Mouse (Mus musculus): ENCODE results near the gene Uap1. TPM values are rescaled to one million over a fixed set of nuclear protein-coding genes. Genes with fewer than 3 reads are reported as not detected.

The Uap1 gene
- polyA plus RNA-seq, 1 experiment from 2014 or later = 52.5 TPM

DNA sequence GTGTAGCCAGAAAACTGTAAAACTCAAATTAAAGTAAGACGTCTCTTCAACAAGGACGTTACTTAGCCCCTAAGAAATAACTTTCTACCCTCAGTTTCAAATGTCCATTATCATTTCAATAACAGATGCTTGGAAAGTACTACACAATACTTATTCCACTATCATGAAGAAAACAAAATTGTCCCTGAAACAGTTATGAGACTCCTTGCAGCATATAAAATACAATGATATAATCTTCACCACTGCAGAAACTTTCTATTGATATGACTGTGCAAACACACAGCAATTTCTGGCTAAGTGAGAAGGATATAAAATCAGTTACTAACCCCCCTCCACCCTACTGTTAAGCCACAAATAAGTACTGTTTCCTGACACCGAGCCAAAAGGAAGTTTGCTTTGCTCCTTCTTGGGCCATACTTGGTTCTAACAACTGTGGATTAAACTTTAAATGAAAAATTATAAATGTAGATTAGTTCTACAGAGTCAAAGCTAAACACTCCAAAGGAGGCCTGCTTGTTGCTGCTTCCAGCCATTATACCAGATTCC, 11.3 kb downstream of the Uap1 start:
- Histone ChIP-seq H3K4me1 (no peaks in the 10 kb centered on the region), H3K27me3 (replicated peaks) (no peaks in the 10 kb centered on the region), H3K36me3 (peaks cover 8% of the 10 kb centered on the region; the same call in 1 of the 2 replicates), H3K9me3 (no peaks in the 10 kb centered on the region), H3K4me3 (replicated peaks) (no peak overlapping the region), H3K4me2 (no peak overlapping the region), H3K27ac (peak overlapping the region; percentile 27; the same call in 1 of the 2 replicates), H3K9ac (no peak overlapping the region)
- 74% methylated on average over 3 of the region's 3 CpGs for WGBS
- ATAC-seq (ENCODE audit: insufficient read depth, low FRiP score, low read depth) = no peak

DNA sequence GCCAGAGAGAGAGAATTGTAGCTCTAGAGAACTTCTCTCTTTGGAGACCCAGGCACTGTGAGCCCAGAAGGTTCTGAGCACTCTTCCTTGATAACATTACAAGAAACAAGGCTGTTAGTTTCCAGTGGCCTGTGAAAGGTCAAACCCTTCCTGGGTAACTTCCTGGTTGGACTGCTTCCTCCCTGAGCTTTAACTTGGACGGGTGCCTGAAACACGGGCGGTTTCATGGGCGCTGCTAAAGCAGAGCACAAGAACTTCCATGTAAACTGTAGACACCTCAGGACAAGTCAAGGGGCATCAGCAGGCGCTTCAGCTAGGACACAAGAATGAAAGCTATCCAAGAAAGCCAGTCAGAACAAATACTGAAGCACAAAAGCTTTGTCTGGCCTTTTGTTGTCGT, 12.9 kb downstream of the Uap1 start:
- no peak overlapping the region for H3K27ac ChIP-seq
- H3K9ac ChIP-seq = no peak overlapping the region
- H3K4me1 ChIP-seq = no peaks in the 10 kb centered on the region
- H3K4me3 ChIP-seq (replicated peaks) = no peak overlapping the region
- peaks cover 13% of the 10 kb centered on the region; the same call in 1 of the 2 replicates for H3K36me3 ChIP-seq
- WGBS = 76% methylated on average over 6 of the region's 6 CpGs
- no peaks in the 10 kb centered on the region for H3K9me3 ChIP-seq
- no peaks in the 10 kb centered on the region for H3K27me3 ChIP-seq (replicated peaks)
- no peak overlapping the region for H3K4me2 ChIP-seq
- ATAC-seq (ENCODE audit: insufficient read depth, low FRiP score, low read depth) = no peak

DNA sequence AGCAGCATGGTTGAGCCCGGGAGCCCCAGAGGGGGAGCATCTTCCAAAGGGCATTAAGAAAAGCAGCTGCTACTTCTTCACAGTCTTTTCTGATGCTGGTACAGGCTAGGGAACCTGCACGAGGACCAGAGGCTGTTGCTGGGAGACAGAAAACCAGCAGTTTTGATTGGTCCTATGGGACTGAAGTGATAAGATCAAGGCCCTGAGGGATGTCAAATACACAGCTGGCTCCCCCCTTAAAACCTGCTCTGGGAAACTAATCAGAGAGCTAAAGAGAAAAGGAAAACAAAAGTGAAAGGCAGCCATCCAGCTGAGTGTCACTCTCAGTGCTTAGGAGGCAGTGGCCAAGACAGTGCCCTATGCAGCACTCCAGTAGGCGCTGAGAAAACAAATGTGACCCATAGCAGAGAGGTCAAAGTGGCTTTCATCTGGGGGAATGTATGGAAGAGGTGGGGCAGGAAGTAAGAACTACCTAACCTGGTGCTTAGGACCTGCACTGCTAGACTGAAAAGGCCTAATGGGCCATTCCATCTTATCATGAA, 14.3 kb downstream of the Uap1 start:
- H3K4me3 ChIP-seq (replicated peaks) = no peak overlapping the region
- 75% methylated on average over 3 of the region's 3 CpGs for WGBS
- no peaks in the 10 kb centered on the region for H3K4me1 ChIP-seq
- H3K27ac ChIP-seq = no peak overlapping the region
- H3K36me3 ChIP-seq = 0 out of 2 replicates have a peak, but pooled peaks cover 12% of the 10 kb centered on the region
- H3K4me2 ChIP-seq = no peak overlapping the region
- H3K27me3 ChIP-seq (replicated peaks) = no peaks in the 10 kb centered on the region
- ATAC-seq (ENCODE audit: insufficient read depth, low FRiP score, low read depth) = no peak
- no peaks in the 10 kb centered on the region for H3K9me3 ChIP-seq
- no peak overlapping the region for H3K9ac ChIP-seq

DNA sequence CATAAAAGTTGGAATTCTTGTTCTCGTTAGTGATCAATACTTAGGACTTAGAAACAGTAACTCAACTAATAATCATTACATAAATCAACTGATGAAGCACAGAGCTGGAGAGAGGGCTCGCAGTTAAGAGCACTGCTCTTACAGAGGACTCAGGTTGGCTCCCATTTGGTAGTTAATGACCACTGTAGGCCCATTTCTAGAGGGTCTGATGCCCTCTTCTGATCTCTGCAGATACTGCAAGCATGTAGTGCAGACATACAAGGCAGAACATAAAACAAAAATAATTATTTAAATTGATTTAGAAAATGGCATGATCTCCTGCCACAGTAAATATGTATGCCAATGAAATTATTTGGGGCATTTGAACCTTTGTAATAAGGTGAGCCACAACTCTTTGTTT, 15.1 kb downstream of the Uap1 start:
- no peaks in the 10 kb centered on the region for H3K9me3 ChIP-seq
- H3K27me3 ChIP-seq (replicated peaks) = no peaks in the 10 kb centered on the region
- no peak overlapping the region for H3K4me2 ChIP-seq
- H3K36me3 ChIP-seq = 0 out of 2 replicates have a peak, but pooled peaks cover 12% of the 10 kb centered on the region
- no peak overlapping the region for H3K9ac ChIP-seq
- no peaks in the 10 kb centered on the region for H3K4me1 ChIP-seq
- H3K4me3 ChIP-seq (replicated peaks) = no peak overlapping the region
- no peak overlapping the region for H3K27ac ChIP-seq
- 83% methylated on average over 2 of the region's 2 CpGs for WGBS
- ATAC-seq (ENCODE audit: insufficient read depth, low FRiP score, low read depth) = no peak

DNA sequence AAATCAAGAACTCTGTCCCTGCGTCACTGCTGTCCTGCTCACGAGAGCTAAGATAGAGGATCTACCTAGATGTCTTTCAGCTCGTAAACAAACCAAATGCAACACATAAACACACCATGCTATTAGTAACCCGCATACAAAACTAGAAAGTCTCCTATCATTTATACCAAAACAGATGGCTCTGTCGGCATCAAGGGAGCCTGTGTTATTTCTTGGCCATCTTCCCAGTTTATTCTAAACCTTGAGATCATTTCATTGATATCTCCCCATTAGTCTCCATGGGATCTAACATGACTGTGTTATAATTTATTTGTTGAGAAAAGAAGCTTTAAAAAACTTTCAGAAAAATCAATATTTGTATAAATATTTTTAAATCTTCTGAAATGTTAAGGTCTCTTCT, 19.0 kb downstream of the Uap1 start:
- Histone ChIP-seq H3K9ac (no peak overlapping the region), H3K36me3 (0 out of 2 replicates have a peak, but pooled peaks cover 12% of the 10 kb centered on the region), H3K27ac (no peak overlapping the region), H3K4me3 (replicated peaks) (no peak overlapping the region), H3K27me3 (replicated peaks) (no peaks in the 10 kb centered on the region), H3K4me2 (no peak overlapping the region), H3K9me3 (no peaks in the 10 kb centered on the region), H3K4me1 (no peaks in the 10 kb centered on the region)
- WGBS = 65% methylated on average over 5 of the region's 5 CpGs
- ATAC-seq (ENCODE audit: insufficient read depth, low FRiP score, low read depth) = no peak

DNA sequence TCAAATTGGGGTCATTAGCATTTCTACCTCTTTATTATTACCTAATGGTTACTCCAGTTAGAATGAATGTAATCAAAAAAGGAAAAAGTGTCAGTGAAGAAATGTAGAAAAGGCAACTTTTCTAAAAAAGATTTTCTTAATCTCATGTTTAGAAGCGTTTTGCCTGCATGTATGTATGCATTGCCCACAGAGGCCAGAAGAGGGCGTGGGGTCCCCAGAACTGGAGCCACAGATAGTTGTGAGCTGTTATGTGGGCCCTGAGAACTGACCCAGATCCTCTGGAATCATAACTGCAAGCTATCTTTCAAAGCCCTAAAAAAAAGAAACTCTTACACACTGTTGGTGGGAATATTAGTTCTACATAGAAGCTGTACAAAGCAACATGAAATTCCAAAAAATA, 19.5 kb downstream of the Uap1 start:
- Histone ChIP-seq H3K27me3 (replicated peaks) (no peaks in the 10 kb centered on the region), H3K4me2 (no peak overlapping the region), H3K4me3 (replicated peaks) (no peak overlapping the region), H3K9me3 (no peaks in the 10 kb centered on the region), H3K9ac (no peak overlapping the region), H3K36me3 (0 out of 2 replicates have a peak, but pooled peaks cover 10% of the 10 kb centered on the region), H3K4me1 (no peaks in the 10 kb centered on the region), H3K27ac (no peak overlapping the region)
- WGBS = 71% methylated on average over 2 of the region's 2 CpGs
- no peak for ATAC-seq (ENCODE audit: insufficient read depth, low FRiP score, low read depth)

DNA sequence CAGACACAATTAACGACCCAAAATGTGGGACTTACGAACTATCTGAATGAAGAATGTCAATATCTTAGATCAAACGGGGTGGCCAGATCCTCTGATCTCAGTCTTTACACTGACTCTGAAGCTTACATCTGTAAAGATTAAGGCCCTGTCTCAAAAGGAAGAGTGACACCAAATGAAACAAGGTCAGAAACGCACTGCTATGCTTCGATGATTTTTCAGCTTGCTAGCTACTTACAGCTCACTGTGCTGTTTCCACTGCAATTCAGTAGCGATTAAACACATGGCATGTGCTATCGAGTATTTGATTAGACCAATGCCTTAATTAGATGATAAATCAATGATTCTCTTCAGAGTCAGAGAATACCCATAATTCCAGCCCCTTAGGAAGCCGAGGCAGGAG, 20.8 kb downstream of the Uap1 start:
- no peaks in the 10 kb centered on the region for H3K27me3 ChIP-seq (replicated peaks)
- H3K4me3 ChIP-seq (replicated peaks) = no peak overlapping the region
- no peak for ATAC-seq (ENCODE audit: insufficient read depth, low FRiP score, low read depth)
- H3K27ac ChIP-seq = no peak overlapping the region
- no peak overlapping the region for H3K4me2 ChIP-seq
- H3K4me1 ChIP-seq = no peaks in the 10 kb centered on the region
- H3K9me3 ChIP-seq = no peaks in the 10 kb centered on the region
- 0 out of 2 replicates have a peak, but pooled peaks cover 13% of the 10 kb centered on the region for H3K36me3 ChIP-seq
- no peak overlapping the region for H3K9ac ChIP-seq
- WGBS = 87% methylated on average over 8 of the region's 8 CpGs

DNA sequence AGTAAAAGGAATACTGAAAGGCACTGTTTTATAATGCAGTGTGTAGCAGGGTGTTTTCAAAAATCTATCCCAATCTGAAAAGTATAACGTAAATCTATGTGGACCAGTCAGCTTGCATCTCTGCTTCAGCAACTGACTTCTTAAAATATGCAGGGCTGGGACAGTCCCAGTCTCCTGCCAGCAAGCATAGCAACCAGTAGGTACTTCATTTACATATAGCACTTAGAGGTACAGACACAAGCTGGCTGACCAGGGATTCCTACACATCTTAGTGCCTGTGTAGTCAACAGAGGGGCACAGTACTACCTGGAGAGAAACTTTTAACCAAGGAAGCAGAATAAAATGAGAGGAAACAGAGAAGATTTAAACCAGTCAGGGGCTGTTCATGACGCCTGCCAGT, 22.2 kb downstream of the Uap1 start:
- no peaks in the 10 kb centered on the region for H3K9me3 ChIP-seq
- no peaks in the 10 kb centered on the region for H3K4me1 ChIP-seq
- no peak overlapping the region for H3K4me2 ChIP-seq
- H3K27ac ChIP-seq = no peak overlapping the region
- no peaks in the 10 kb centered on the region for H3K27me3 ChIP-seq (replicated peaks)
- WGBS = 83% methylated on average over 2 of the region's 2 CpGs
- no peak overlapping the region for H3K9ac ChIP-seq
- H3K36me3 ChIP-seq = peaks cover 17% of the 10 kb centered on the region
- H3K4me3 ChIP-seq (replicated peaks) = no peak overlapping the region
- ATAC-seq (ENCODE audit: insufficient read depth, low FRiP score, low read depth) = no peak

DNA sequence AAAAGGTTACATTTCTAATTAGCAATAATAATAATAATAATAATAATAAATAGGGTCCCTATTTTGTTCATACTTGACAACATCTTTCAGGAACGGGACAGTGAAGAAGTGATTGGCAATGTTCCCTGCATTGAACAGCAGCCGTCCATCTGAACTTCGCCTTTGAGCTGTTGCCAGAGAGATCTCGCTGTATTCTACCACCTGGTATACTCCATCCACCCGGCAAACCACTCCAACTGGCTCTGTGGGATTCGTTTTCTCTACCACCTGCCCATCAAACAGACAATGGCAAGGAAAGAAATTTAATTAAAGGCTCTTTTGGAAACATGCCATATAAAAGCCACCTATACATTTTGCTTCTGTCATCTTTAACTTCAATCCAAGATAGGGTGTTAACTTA, 23.9 kb downstream of the Uap1 start:
- Histone ChIP-seq H3K4me3 (replicated peaks) (no peak overlapping the region), H3K9me3 (no peaks in the 10 kb centered on the region), H3K9ac (no peak overlapping the region), H3K27me3 (replicated peaks) (no peaks in the 10 kb centered on the region), H3K27ac (no peak overlapping the region), H3K4me2 (no peak overlapping the region), H3K36me3 (peaks cover 15% of the 10 kb centered on the region), H3K4me1 (no peaks in the 10 kb centered on the region)
- ATAC-seq (ENCODE audit: insufficient read depth, low FRiP score, low read depth) = no peak
- 85% methylated on average over 6 of the region's 6 CpGs for WGBS

DNA sequence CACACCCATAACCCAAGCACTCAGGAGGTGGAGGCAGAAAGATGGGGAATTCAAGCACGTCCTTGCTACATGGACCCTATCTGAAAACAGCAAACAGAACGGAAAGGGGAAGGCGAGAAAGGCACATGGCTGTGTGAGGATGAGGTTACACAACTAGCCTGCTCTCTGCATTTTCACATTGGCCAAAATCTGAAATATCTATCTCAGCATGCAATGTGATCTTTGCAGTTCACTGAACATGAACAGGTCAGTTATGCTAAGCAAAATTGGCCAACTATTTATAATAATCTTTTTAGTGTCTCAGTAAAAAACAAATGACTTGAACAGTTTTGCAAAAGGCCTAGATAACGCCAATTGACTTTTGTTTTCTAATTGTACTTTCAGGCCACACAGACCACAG, 25.0 kb downstream of the Uap1 start:
- peaks cover 15% of the 10 kb centered on the region for H3K36me3 ChIP-seq
- H3K4me3 ChIP-seq (replicated peaks) = no peak overlapping the region
- no peak for ATAC-seq (ENCODE audit: insufficient read depth, low FRiP score, low read depth)
- 87% methylated on average over 4 of the region's 4 CpGs for WGBS
- no peaks in the 10 kb centered on the region for H3K27me3 ChIP-seq (replicated peaks)
- H3K9me3 ChIP-seq = no peaks in the 10 kb centered on the region
- H3K4me2 ChIP-seq = no peak overlapping the region
- no peak overlapping the region for H3K27ac ChIP-seq
- no peak overlapping the region for H3K9ac ChIP-seq
- no peaks in the 10 kb centered on the region for H3K4me1 ChIP-seq

DNA sequence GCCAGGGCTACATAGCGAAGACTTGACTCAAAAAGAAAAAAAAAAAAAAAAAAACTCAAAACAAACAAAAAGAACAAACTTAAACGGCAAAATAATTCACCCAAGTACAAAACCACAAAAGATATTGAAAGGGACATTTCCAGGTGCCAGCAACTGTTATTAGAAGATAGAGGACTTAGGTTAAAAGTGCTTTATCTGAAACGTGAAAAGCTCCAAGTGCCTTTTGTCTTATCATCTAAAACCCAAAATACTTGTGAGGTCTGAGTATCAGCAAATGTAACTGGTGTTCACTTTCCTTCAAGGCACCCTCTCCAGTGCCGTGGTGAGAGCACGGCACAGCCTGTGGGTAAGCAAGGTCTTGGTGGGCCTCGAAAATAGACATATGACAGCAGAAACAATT, 26.2 kb downstream of the Uap1 start:
- H3K9ac ChIP-seq = no peak overlapping the region
- ATAC-seq (ENCODE audit: insufficient read depth, low FRiP score, low read depth) = no peak
- no peak overlapping the region for H3K4me3 ChIP-seq (replicated peaks)
- H3K9me3 ChIP-seq = no peaks in the 10 kb centered on the region
- 81% methylated on average over 6 of the region's 6 CpGs for WGBS
- H3K4me1 ChIP-seq = no peaks in the 10 kb centered on the region
- H3K36me3 ChIP-seq = peaks cover 13% of the 10 kb centered on the region
- H3K27ac ChIP-seq = no peak overlapping the region
- no peak overlapping the region for H3K4me2 ChIP-seq
- no peaks in the 10 kb centered on the region for H3K27me3 ChIP-seq (replicated peaks)

DNA sequence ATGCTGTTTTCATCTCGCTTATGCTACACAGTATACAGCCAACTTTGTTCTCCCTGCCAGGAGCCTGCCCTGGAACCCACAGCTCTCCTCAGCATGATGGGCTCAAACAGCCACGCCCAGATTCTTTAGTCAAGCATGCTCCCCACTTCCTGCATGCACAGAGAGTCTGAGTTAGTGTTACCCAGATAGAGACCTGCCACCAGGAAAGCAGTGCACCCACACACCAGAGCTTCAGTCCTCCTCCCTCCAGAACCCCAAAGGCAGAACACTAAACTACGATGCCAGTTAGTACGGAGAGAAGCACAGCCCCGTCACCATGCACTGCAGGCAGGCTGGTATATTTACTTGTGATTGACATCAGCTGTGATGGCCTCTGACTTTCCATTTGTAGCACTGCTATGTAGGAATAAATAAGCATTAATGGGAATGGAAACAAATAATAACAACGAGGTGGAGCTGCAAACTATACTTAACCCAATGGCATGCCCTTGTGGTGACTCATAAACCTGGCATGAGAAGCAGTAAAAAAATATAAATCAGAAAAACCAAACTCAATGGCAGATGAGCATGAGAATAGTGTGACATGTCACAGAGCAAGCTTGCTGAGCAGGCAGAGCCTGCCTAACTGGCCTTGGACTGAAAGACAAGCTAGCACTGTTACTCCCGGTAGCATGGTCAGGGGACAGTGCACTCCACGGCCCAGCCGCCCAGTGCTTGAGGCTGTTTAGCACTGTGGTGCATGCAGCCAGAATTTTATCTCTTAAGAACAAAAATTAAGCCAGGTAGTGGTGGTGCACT, 26.9 kb downstream of the Uap1 start:
- Histone ChIP-seq H3K27ac (peak overlapping the region; percentile 35; the same call in 1 of the 2 replicates), H3K4me2 (no peak overlapping the region), H3K36me3 (peaks cover 18% of the 10 kb centered on the region), H3K9me3 (no peaks in the 10 kb centered on the region), H3K4me1 (no peaks in the 10 kb centered on the region), H3K27me3 (replicated peaks) (no peaks in the 10 kb centered on the region), H3K4me3 (replicated peaks) (no peak overlapping the region), H3K9ac (no peak overlapping the region)
- no peak for ATAC-seq (ENCODE audit: insufficient read depth, low FRiP score, low read depth)
- 81% methylated on average over 9 of the region's 9 CpGs for WGBS

Measured in stomach, embryonic 15.5 days (tissue).